Mouse (Mus musculus) limb, embryonic 12.5 days (tissue): ENCODE results near the gene Hoxb1. TPM values are rescaled to one million over a fixed set of nuclear protein-coding genes. Genes with fewer than 3 reads are reported as not detected.
A peak's percentile ranks its signal among the peaks of the same experiment; 100 is the strongest.

ENCODE experiments used
- microRNA counts: library from miRNA; unstranded; fragments of <30 nt; microRNA quantifications from one replicate; lab custom pipeline; 2017
- microRNA-seq: library from miRNA; unstranded; fragments of <30 nt; microRNA quantifications from one replicate; pipeline ENCODE4, GENCODE M21; 2017
- polyA plus RNA-seq: library from polyadenylated mRNA; unstranded; fragments of >200 nt; fragmentation: Nextera tagmentation; extraction: Ambion mirVana; gene quantifications from 2 replicates; pipeline ENCODE4 v1.2.1, GENCODE M21; 2016

Hoxb1 gene
- polyA plus RNA-seq, 1 experiment from 2014 or later: not detected

MicroRNAs encoded within 50 kb of the gene (microRNA counts, 519-probe panel; counts per million panel counts)
- microRNA mmu-miR-10a (lab: Ali Mortazavi, UCI): 4,714 counts per million, percentile 40 among the panel's probes with 10 or more counts

Small RNA genes lying within 50 kb of the gene (microRNA-seq; reads per million reads assigned to microRNA genes)
- 8,302 reads per million, percentile 94 among the genes with 10 or more reads in this experiment for gene Mir10a

Other genes starting within 250 kb of the Hoxb1 start
- gene Ttll6, start 232.0 kb upstream of the Hoxb1 start, polyA plus RNA-seq: not detected in 2 replicates
- not detected in 2 replicates for gene Hoxb13, start 171.4 kb upstream of the Hoxb1 start, polyA plus RNA-seq
- gene Hoxb9, start 94.3 kb upstream of the Hoxb1 start, polyA plus RNA-seq: 1.0 and 1.3 TPM in 2 replicates
- 0.24 and 0.40 TPM in 2 replicates for gene Hoxb8, start 83.8 kb upstream of the Hoxb1 start, polyA plus RNA-seq
- gene Hoxb7, start 79.1 kb upstream of the Hoxb1 start, polyA plus RNA-seq: 1.8 and 2.1 TPM in 2 replicates
- 1.0 and 1.1 TPM in 2 replicates for gene Hoxb6, start 73.3 kb upstream of the Hoxb1 start, polyA plus RNA-seq
- 0.83 and 2.1 TPM in 2 replicates for gene Hoxb5, start 62.4 kb upstream of the Hoxb1 start, polyA plus RNA-seq
- gene Hoxb4, start 47.5 kb upstream of the Hoxb1 start, polyA plus RNA-seq: 0.56 and 0.73 TPM in 2 replicates
- 0.55 and 0.68 TPM in 2 replicates for gene Hoxb3, start 42.4 kb upstream of the Hoxb1 start, polyA plus RNA-seq
- gene Hoxb2, start 15.2 kb upstream of the Hoxb1 start, polyA plus RNA-seq: 5.1 and 6.0 TPM in 2 replicates
- 0.31 and 0.37 TPM in 2 replicates for gene Skap1, start 98.8 kb downstream of the Hoxb1 start, polyA plus RNA-seq